Mouse (Mus musculus) myocyte (in vitro differentiated cells): ENCODE results near the gene Zfr2.

Experiments used
- CEBPB ChIP-seq: IDR thresholded peaks from 2 replicates; pipeline ENCODE4 v1.6.1; 2011; ENCODE audit warnings: mild to moderate bottlenecking, moderate library complexity; ENCODE audit not compliant: poor library complexity, insufficient read depth, severe bottlenecking
- E2F4 ChIP-seq: IDR thresholded peaks from one replicate; pipeline ENCODE4 v1.6.1; 2011; ENCODE audit warnings: mild to moderate bottlenecking, control low read depth, moderate library complexity; ENCODE audit not compliant: insufficient read depth
- MAX ChIP-seq: IDR thresholded peaks from one replicate; pipeline ENCODE4 v1.6.1; 2011; ENCODE audit warnings: low read depth, mild to moderate bottlenecking, control low read depth
- MYOG ChIP-seq, 3 experiments: IDR thresholded peaks; one replicate each; pipeline ENCODE4 v1.6.1; 2011; ENCODE audit warnings: control low read depth in 2 of 3, low read depth in 2 of 3, mild to moderate bottlenecking in 2 of 3; ENCODE audit not compliant: insufficient read length in 2 of 3, control insufficient read depth in 1 of 3, insufficient read depth in 1 of 3
- POLR2A ChIP-seq: IDR thresholded peaks from one replicate; pipeline ENCODE4 v1.6.1; 2011; ENCODE audit warnings: low read depth, mild to moderate bottlenecking, control low read depth, moderate library complexity; ENCODE audit not compliant: insufficient read length
- POLR2AphosphoS2 ChIP-seq: IDR thresholded peaks from one replicate; pipeline ENCODE4 v1.6.1; 2011; ENCODE audit warnings: low read depth, control low read depth; ENCODE audit not compliant: insufficient read length
- REST ChIP-seq: IDR thresholded peaks from one replicate; pipeline ENCODE4 v1.6.1; 2011; ENCODE audit warnings: mild to moderate bottlenecking, control low read depth, moderate library complexity; ENCODE audit not compliant: insufficient read depth, insufficient read length
- SRF ChIP-seq: IDR thresholded peaks from one replicate; pipeline ENCODE4 v1.6.1; 2011; ENCODE audit warnings: low read depth; ENCODE audit not compliant: control insufficient read depth, insufficient read length
- TCF12 ChIP-seq: IDR thresholded peaks from one replicate; pipeline ENCODE4 v1.6.1; 2011; ENCODE audit warnings: mild to moderate bottlenecking, control low read depth; ENCODE audit not compliant: poor library complexity, insufficient read depth, severe bottlenecking
- TCF3 ChIP-seq: IDR thresholded peaks from one replicate; pipeline ENCODE4 v1.6.1; 2011; ENCODE audit warnings: low read depth, control low read depth; ENCODE audit not compliant: insufficient read length
- USF1 ChIP-seq: IDR thresholded peaks from one replicate; pipeline ENCODE4 v1.6.1; 2011; ENCODE audit warnings: low read depth, mild to moderate bottlenecking, control low read depth, moderate library complexity

DNA sequence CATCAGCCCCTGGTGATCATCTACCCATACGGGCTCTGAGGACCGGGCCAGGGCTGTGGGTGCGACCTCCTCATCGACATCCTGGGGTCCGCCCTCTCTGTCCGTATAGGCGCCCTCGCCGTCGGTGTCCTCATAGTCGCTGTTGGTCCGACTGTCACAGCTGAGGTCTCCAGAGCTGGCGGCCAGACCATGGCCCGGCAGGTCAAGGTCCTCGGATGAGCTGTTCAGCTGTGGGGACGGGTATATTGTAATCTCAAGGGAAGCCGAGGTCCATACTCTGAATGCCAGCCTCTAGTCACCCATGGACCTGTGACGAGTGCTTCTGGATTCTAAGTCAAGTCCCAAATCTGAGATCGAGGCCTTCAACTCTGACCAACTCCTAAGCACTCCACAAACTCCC lies 40.9 kb downstream of the Zfr2 start:
- TF ChIP-seq POLR2A (no peak), POLR2AphosphoS2 (no peak), E2F4 (no peak), MYOG (IDR thresholded peaks at IDR 0.05; ENCODE audit: control insufficient read depth in 1 of 3, insufficient read depth in 1 of 3, insufficient read length in 2 of 3, low read depth in 2 of 3) (no peak), USF1 (no peak), CEBPB (no peak), TCF3 (no peak), MAX (no peak), TCF12 (no peak), REST (no peak), SRF (no peak)
